Mouse (Mus musculus) cerebellum, adult 9-10 months (tissue): Measurements from ENCODE around the gene Pes1.
"Not testable (repeated sequence)": the region's sequence is repeated elsewhere in the genome, so short reads cannot be mapped to it uniquely, and the experiment has no call there.

Experiments used
- DNase-seq: peaks from one replicate; pipeline ENCODE4 v3.0.0; 2022

Pes1 gene

GRCm38 (mm10) chr11:4012616-4013015 is 48.8 kb downstream of the Pes1 start:
- DNase-seq, result no peak

- DNase-seq, result not testable (repeated sequence)
Measured at GRCm38 (mm10) chr11:4015796-4016195, 52.0 kb downstream of the Pes1 start.

- DNase-seq, result not testable (repeated sequence)
Measured at GRCm38 (mm10) chr11:4022111-4022510, 58.3 kb downstream of the Pes1 start.

GRCm38 (mm10) chr11:4023321-4023720 is 59.5 kb downstream of the Pes1 start:
- DNase-seq, result no peak

- no peak for DNase-seq
Measured at GRCm38 (mm10) chr11:4027066-4027465, 63.3 kb downstream of the Pes1 start.

GRCm38 (mm10) chr11:4027561-4028334 is 64.0 kb downstream of the Pes1 start:
- DNase-seq, result no peak

GRCm38 (mm10) chr11:4029343-4029742 is 65.6 kb downstream of the Pes1 start:
- DNase-seq, result no peak
